Mouse (Mus musculus): ENCODE measurements at regions not wholly inside any gene's neighbourhood (a gene's known extent, or its start where the extent isn't known, plus 50 kb on each side); places are given as distances from the start of the nearest gene placed in this dataset.
"Not testable (repeated sequence)": the region's sequence is repeated elsewhere in the genome, so short reads cannot be mapped to it uniquely, and the experiment has no call there.

DNA sequence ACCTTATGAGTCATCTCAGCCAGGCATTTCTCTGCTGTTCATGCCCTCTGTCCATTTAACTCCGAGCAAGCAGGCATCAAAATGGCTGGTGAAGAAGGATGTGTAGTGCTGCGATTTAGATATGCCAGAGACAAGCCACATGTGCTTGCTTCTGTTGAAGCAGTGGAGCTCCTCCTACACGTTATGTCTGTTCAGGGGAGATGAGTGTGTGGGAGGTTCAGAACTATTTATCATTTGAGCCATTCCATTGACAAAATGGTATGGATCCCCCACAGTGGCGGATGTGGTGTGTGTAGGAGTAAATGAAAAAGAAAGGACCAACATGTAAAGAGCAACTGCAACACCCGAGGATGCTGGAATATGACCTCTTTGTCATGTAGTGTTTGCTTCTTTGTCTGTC is 848.3 kb upstream of the Olfr1507 start:
- not testable (repeated sequence) for TF ChIP-seq MAX (IDR thresholded peaks at IDR 0.05; ENCODE audit: low read length); CTCF (conservative IDR thresholded peaks at IDR 0.05 in 1 of 2, IDR thresholded peaks at IDR 0.05 in 1 of 2; ENCODE audit: low read depth in 2 of 2, low read length in 2 of 2); POLR2A (IDR thresholded peaks at IDR 0.05; ENCODE audit: low read depth, low read length); MYC (IDR thresholded peaks at IDR 0.05; ENCODE audit: low read depth, low read length); MAFK (IDR thresholded peaks at IDR 0.05; ENCODE audit: insufficient replicate concordance, low read length); HCFC1 (IDR thresholded peaks at IDR 0.05; ENCODE audit: low read depth, low read length); JUND (conservative IDR thresholded peaks at IDR 0.05; ENCODE audit: low read depth, low read length); EP300 (IDR thresholded peaks at IDR 0.05; ENCODE audit: low read length); SIN3A (IDR thresholded peaks at IDR 0.05; ENCODE audit: low read length); ZKSCAN1 (IDR thresholded peaks at IDR 0.05; ENCODE audit: borderline replicate concordance, low read depth, low read length); TCF12 (IDR thresholded peaks at IDR 0.05; ENCODE audit: low read depth, low read length); MAZ (IDR thresholded peaks at IDR 0.05; ENCODE audit: low read depth, low read length)
